Mouse (Mus musculus) adipose tissue, adult 10 weeks (tissue): ENCODE data around the gene Timm22. TPM values are rescaled to one million over a fixed set of nuclear protein-coding genes. Genes with fewer than 3 reads are reported as not detected.

ENCODE experiments used
- polyA plus RNA-seq: library from polyadenylated mRNA; stranded (reverse); fragments of 350-450 nt; fragmentation: Illumina TruSeq; extraction: RNeasy Lipid Tissue Mini Kit (QIAGEN cat#74804); gene quantifications from one replicate; pipeline ENCODE4 v1.2.3, GENCODE M21; 2014; ENCODE audit warnings: low read depth, low replicate concordance

The Timm22 gene
- 30.0 TPM for polyA plus RNA-seq

GRCm38 (mm10) chr11:76406702-76407583 is at the start of gene Timm22:
Gene Timm22, plus strand, starts transcription at chr11:76406952.

GRCm38 (mm10) chr11:76398798-76399586 is 7.8 kb upstream of the Timm22 start, which contains the start of gene Nxn:
Gene Nxn, minus strand, starts transcription at chr11:76399140.

Other genes starting within 250 kb of the Timm22 start
- 32.0 TPM for gene Vps53, start 227.3 kb upstream of the Timm22 start, polyA plus RNA-seq
- 5.1 TPM for gene Fam57a, start 227.3 kb upstream of the Timm22 start, polyA plus RNA-seq
- gene Dbil5, start 189.3 kb upstream of the Timm22 start, polyA plus RNA-seq, result 107 TPM
- 6.8 TPM for gene Gemin4, start 189.3 kb upstream of the Timm22 start, polyA plus RNA-seq
- 7.4 TPM for gene Mrm3, start 163.2 kb upstream of the Timm22 start, polyA plus RNA-seq
- 68.5 TPM for gene Glod4, start 163.2 kb upstream of the Timm22 start, polyA plus RNA-seq
- 26.4 TPM for gene Nxn, start 7.8 kb upstream of the Timm22 start, polyA plus RNA-seq
- gene Abr, start 215.4 kb downstream of the Timm22 start, polyA plus RNA-seq, result 53.5 TPM